Mouse (Mus musculus): ENCODE data around the gene Rtn1. TPM values are rescaled to one million over a fixed set of nuclear protein-coding genes. Genes with fewer than 3 reads are reported as not detected.
"Not testable (repeated sequence)": the region's sequence is repeated elsewhere in the genome, so short reads cannot be mapped to it uniquely, and the experiment has no call there.

The Rtn1 gene
- total RNA-seq, 2 experiments from 2014 or later = 5.3 to 8.9 TPM

DNA sequence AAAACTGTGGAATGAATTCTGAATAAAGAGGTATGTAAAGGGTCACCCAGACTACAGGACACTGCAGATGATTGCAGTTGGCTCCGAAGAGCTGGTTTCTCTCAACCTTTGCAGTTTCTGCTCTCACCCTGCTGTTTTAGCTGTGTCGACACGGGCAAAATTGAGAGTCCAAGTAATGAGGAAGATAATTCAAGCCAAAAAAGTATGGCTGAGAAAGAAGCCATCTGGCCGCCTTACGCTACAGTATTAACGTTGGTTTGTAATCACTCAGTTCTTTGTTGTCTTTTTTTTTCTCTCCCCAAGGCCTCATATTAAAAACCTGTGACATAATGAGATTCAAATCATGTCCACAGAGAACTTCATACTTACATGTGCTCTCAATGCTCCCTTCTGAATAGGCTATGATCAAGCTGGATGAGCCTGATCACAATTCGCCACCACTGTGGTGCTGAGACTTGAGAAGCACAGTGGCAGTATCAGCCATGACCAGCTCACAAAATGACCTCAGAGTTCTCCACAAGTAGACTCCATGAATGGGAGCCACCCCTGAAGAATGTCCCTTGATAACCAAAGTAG is 76.9 kb downstream of the Rtn1 start:
- intact Hi-C loops (cut with DNase I) = no loop called here
- no peak for DNase-seq

DNA sequence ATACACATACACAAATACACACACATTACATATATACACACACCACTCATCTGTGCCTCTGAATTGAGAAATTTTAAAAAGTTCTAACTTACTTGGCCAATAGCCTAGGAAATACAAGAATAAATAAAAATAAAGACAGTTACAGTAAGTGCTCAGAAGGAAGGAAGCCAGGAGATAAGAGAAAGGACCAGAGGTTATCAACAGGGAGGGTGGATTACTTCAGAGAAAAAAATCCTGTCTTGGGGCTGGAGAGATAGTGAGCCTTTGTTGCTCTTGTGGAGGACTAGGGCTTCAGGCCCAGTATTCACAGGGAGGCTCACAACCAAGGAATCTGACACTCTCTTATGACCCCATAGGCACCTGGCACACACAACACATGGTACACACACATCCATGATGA is 82.8 kb downstream of the Rtn1 start:
- DNase-seq = no peak
- intact Hi-C loops (cut with DNase I) = no loop called here

GRCm38 (mm10) chr12:72325025-72325424 is 83.8 kb downstream of the Rtn1 start:
- DNase-seq = no peak
- intact Hi-C loops (cut with DNase I) = no loop called here

GRCm38 (mm10) chr12:72324210-72324871 is 84.5 kb downstream of the Rtn1 start:
- intact Hi-C loops (cut with DNase I) = no loop called here
- DNase-seq = no peak

- no peak for DNase-seq
- intact Hi-C loops (cut with DNase I) = no loop called here
Measured at GRCm38 (mm10) chr12:72323778-72324177, 85.1 kb downstream of the Rtn1 start.

GRCm38 (mm10) chr12:72315732-72316465 is 93.0 kb downstream of the Rtn1 start:
- intact Hi-C loops (cut with DNase I) = no loop called here
- DNase-seq = no peak

GRCm38 (mm10) chr12:72310818-72311217 is 98.0 kb downstream of the Rtn1 start:
- no peak for DNase-seq
- intact Hi-C loops (cut with DNase I) = no loop called here

GRCm38 (mm10) chr12:72308506-72308905 is 100.3 kb downstream of the Rtn1 start:
- intact Hi-C loops (cut with DNase I) = no loop called here
- no peak for DNase-seq

GRCm38 (mm10) chr12:72306281-72306680 is 102.6 kb downstream of the Rtn1 start:
- intact Hi-C loops (cut with DNase I) = no loop called here

DNA sequence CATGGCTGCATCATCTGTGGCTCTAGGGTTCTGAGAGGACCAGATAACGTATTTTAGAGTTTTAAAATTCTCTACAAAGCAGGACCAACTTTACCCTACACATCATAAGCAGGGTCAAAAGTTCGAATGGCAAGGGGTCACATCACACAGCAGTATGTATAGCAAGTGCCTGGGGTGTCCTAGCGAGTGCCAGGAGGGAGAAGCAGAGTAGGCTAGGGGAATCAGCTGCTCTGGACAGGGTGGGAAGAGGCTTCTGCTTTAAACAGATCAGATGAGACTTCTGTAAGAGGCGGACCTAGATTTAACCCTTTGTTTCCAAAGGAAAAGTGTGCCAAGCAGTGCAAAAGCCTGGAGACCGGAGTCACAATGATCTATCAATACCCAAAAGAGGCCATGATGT is 103.4 kb downstream of the Rtn1 start:
- intact Hi-C loops (cut with DNase I) = no loop called here
- no peak for DNase-seq

More at GRCm38 (mm10) chr12:72306281-72306680, 102.6 kb downstream of the Rtn1 start:
- DNase-seq = no peak

- intact Hi-C loops (cut with DNase I) = no loop called here
- no peak for DNase-seq
Measured at GRCm38 (mm10) chr12:72304985-72305384, 103.9 kb downstream of the Rtn1 start.

DNA sequence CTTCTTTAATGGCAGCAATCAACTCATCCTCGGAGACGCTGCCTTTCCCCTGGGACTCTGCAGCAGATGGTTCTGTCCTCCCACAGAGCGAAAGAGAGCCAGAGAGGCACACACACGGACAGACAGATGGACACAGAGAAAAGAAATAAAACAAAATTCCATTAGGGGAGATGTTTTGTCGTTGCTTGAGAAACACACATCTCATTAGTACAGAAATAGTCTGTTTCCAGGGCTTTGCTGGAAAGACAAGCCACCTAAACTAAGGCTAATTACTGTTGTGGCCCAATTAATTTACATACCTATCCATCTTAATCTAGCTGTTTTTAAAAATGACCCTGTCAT is 104.5 kb downstream of the Rtn1 start:
- no peak for DNase-seq
- intact Hi-C loops (cut with DNase I) = no loop called here

GRCm38 (mm10) chr12:72303624-72304346 is 105.1 kb downstream of the Rtn1 start:
- intact Hi-C loops (cut with DNase I) = no loop called here
- DNase-seq = no peak

GRCm38 (mm10) chr12:72301431-72301830 is 107.4 kb downstream of the Rtn1 start:
- no peak for DNase-seq
- intact Hi-C loops (cut with DNase I) = no loop called here

DNA sequence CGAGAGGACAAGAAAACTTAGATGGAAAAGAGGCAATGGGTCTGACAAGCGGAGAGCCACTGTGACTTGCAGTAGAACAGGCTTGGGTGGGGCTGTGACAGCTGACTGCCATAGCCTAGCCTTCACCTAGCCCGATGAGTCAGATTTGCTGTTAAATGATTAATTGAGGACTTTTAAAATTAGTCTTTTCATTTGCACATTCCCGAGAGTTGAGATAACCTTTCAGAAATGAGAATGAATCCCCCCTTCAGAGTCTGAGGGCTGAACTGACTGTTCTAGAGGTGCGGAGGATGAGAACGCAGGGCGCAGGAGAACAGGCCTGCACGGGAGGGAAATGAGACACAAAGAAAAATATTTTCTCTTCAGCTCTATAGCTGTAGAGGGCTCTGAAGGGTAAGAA is 107.9 kb downstream of the Rtn1 start:
- intact Hi-C loops (cut with DNase I) = no loop called here
- DNase-seq = no peak

- DNase-seq = peak in 1 of 2 experiments; percentile 5
- intact Hi-C loops (cut with DNase I) = no loop called here
Measured at GRCm38 (mm10) chr12:72298222-72298621, 110.6 kb downstream of the Rtn1 start.

DNA sequence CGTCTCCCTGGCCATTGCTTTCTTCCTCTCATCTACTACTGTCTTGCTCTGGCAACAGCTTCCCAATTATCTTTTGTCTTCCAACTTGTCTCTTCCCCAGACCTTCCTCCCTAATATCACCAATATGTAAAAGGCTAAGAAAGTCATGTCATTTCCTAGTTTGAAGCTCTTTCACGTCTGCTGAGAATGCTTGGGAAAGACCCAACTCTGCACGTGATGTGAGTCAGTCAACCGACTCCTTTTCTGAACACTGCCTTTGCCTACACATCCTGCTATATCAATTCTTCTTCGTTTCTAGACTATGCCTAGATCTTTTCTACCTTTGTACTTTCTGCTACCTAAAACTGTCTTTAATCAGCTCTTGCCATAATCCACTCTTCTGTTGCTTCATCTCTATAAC is 112.3 kb downstream of the Rtn1 start:
- intact Hi-C loops (cut with DNase I) = no loop called here
- DNase-seq = no peak

DNA sequence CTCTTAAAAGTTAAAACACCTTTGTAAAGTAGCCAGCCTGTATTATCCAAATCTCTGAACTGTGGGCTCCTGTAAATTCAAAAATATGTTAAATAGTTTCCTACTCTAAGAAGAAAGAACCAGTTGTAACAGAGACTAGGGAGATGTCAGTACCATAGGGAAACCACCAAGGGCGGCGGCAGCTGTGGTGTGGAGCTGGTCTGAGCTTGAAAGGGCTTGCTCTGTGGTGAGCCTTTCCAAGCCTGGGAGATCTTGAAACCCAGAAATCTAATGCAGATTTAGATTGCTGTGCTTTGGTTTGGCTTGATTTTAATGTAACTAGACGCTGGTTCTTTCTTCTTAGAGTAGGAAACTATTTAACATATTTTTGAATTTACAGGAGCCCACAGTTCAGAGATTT is 115.7 kb downstream of the Rtn1 start:
- intact Hi-C loops (cut with DNase I); DNase-seq: not testable (repeated sequence)

- no peak for DNase-seq
- intact Hi-C loops (cut with DNase I) = no loop called here
Measured at GRCm38 (mm10) chr12:72292566-72292965, 116.3 kb downstream of the Rtn1 start.

GRCm38 (mm10) chr12:72291266-72291665 is 117.6 kb downstream of the Rtn1 start:
- DNase-seq = no peak
- intact Hi-C loops (cut with DNase I) = no loop called here

DNA sequence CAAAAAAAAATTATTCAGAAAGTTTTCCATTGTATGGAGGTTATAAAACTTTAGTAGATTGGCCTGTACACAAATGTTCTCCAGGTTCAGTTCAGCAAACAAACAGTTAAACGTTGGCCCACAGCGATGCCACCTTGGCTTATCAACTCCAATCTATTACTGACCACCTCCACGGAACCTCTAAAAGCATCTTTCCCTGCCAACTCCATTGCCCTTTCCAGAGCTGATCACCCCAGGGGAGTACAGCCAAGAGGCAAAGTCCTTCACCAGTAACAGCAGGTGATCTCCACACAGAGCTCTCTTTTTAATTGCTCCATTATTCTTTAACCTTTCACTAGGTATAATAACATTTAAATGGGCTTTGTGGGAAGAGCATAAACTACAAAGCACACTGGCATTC is 120.6 kb downstream of the Rtn1 start:
- intact Hi-C loops (cut with DNase I) = no loop called here
- DNase-seq = no peak
